Mouse (Mus musculus) ES-CJ7 (cell line): ENCODE measurements at regions not wholly inside any gene's neighbourhood (a gene's known extent, or its start where the extent isn't known, plus 50 kb on each side); places are given as distances from the start of the nearest gene placed in this dataset.
A peak's percentile ranks its signal among the peaks of the same experiment; 100 is the strongest.

Source experiments
- DNase-seq: peaks from one replicate; pipeline ENCODE4 v3.0.0; 2011; ENCODE audit warnings: low read depth, low spot score

GRCm38 (mm10) chr8:88417307-88418095 is 55.5 kb upstream of the Brd7 start:
- no peak for DNase-seq

- DNase-seq, result no peak
Observed at GRCm38 (mm10) chr8:88423264-88423663, 61.3 kb upstream of the Brd7 start.

GRCm38 (mm10) chr8:88428560-88428959 is 66.6 kb upstream of the Brd7 start:
- DNase-seq, result no peak

- DNase-seq, result no peak
Observed at GRCm38 (mm10) chr8:88431389-88431788, 69.4 kb upstream of the Brd7 start.

GRCm38 (mm10) chr8:88435686-88436085 is 73.7 kb upstream of the Brd7 start:
- no peak for DNase-seq

GRCm38 (mm10) chr8:88440219-88440618 is 78.2 kb upstream of the Brd7 start:
- DNase-seq, result no peak

- no peak for DNase-seq
Observed at GRCm38 (mm10) chr8:88443397-88443796, 77.8 kb upstream of the Nkd1 start.

GRCm38 (mm10) chr8:88447406-88447805 is 73.7 kb upstream of the Nkd1 start:
- DNase-seq, result peak; percentile 43

- no peak for DNase-seq
Observed at GRCm38 (mm10) chr8:88447844-88448535, 73.2 kb upstream of the Nkd1 start.

- DNase-seq, result no peak
Observed at GRCm38 (mm10) chr8:88449001-88449400, 72.2 kb upstream of the Nkd1 start.

GRCm38 (mm10) chr8:88449534-88449933 is 71.6 kb upstream of the Nkd1 start:
- no peak for DNase-seq

- peak; percentile 23 for DNase-seq
Observed at GRCm38 (mm10) chr8:88450864-88451657, 70.1 kb upstream of the Nkd1 start.

GRCm38 (mm10) chr8:88451658-88452500 is 69.3 kb upstream of the Nkd1 start:
- peak; percentile 21 for DNase-seq

GRCm38 (mm10) chr8:88452501-88452847 is 68.7 kb upstream of the Nkd1 start:
- DNase-seq, result no peak

- DNase-seq, result peak; percentile 35
Observed at GRCm38 (mm10) chr8:88454048-88454696, 67.0 kb upstream of the Nkd1 start.

- DNase-seq, result no peak
Observed at GRCm38 (mm10) chr8:88454906-88455305, 66.2 kb upstream of the Nkd1 start.

- DNase-seq, result peak; percentile 36
Observed at GRCm38 (mm10) chr8:88455434-88456020, 65.6 kb upstream of the Nkd1 start.

- no peak for DNase-seq
Observed at GRCm38 (mm10) chr8:88459197-88459596, 62.0 kb upstream of the Nkd1 start.

GRCm38 (mm10) chr8:88467756-88468155 is 53.4 kb upstream of the Nkd1 start:
- peak; percentile 71 for DNase-seq

GRCm38 (mm10) chr8:88470931-88471455 is 50.2 kb upstream of the Nkd1 start:
- DNase-seq, result no peak
